Mouse (Mus musculus) heart, embryonic 12.5 days (tissue): ENCODE measurements around the gene Phldb3. TPM values are rescaled to one million over a fixed set of nuclear protein-coding genes. Genes with fewer than 3 reads are reported as not detected.
"Not testable (repeated sequence)": the region's sequence is repeated elsewhere in the genome, so short reads cannot be mapped to it uniquely, and the experiment has no call there.

Experiments used
- ATAC-seq: fragments of 200-750 bp; cut with Nextera tagmentation; 2 replicates; pipeline ENCODE4 v1.8.0; 2017; ENCODE audit warnings: moderate TSS enrichment, moderate library complexity; ENCODE audit not compliant: insufficient number of reproducible peaks, low FRiP score
- H3K27ac ChIP-seq: fragments of 300-500 bp; sonication (generic); 2 replicates; pipeline ENCODE4 v1.5.1; 2016; ENCODE audit warnings: mild to moderate bottlenecking, moderate library complexity; ENCODE audit not compliant: poor library complexity, severe bottlenecking
- H3K27me3 ChIP-seq: fragments of 300-500 bp; sonication (generic); replicated peaks from 2 replicates; pipeline ENCODE4 v1.6.1; 2016; ENCODE audit warnings: mild to moderate bottlenecking, moderate library complexity
- H3K36me3 ChIP-seq: fragments of 300-500 bp; sonication (generic); 2 replicates; pipeline ENCODE4 v1.6.1; 2016; ENCODE audit warnings: mild to moderate bottlenecking, moderate library complexity
- H3K4me1 ChIP-seq: fragments of 300-500 bp; sonication (generic); replicated peaks from 2 replicates; pipeline ENCODE4 v1.6.1; 2016; ENCODE audit warnings: mild to moderate bottlenecking
- H3K4me2 ChIP-seq: fragments of 300-500 bp; sonication (generic); 2 replicates; pipeline ENCODE4 v1.6.1; 2016; ENCODE audit warnings: mild to moderate bottlenecking, moderate library complexity
- H3K4me3 ChIP-seq: fragments of 300-500 bp; sonication (generic); 2 replicates; pipeline ENCODE4 v1.5.1; 2016; ENCODE audit warnings: mild to moderate bottlenecking
- H3K9ac ChIP-seq: fragments of 300-500 bp; sonication (generic); 2 replicates; pipeline ENCODE4 v1.6.1; 2016; ENCODE audit warnings: mild to moderate bottlenecking, moderate library complexity
- H3K9me3 ChIP-seq: fragments of 300-500 bp; sonication (generic); replicated peaks from 2 replicates; pipeline ENCODE4 v1.6.1; 2016; ENCODE audit warnings: mild to moderate bottlenecking, moderate library complexity
- WGBS: fragments of 180-500 bp; shearing (Covaris S2); methylation state at CpG from one replicate; pipeline ENCODE4 v1.1.7; 2016; 5-methylcytosine and 5-hydroxymethylcytosine counted together
- polyA plus RNA-seq: library from polyadenylated mRNA; unstranded; fragments of >200 nt; fragmentation: Nextera tagmentation; extraction: Ambion mirVana; gene quantifications from 2 replicates; pipeline ENCODE4 v1.2.1, GENCODE M21; 2016

Gene Phldb3
- polyA plus RNA-seq, 1 experiment from 2014 or later = not detected

- Histone ChIP-seq H3K4me3 (peak overlapping the region; percentile 21), H3K9me3 (peaks cover 4% of the 10 kb centered on the region; the same call in 1 of the 2 replicates), H3K27ac (no peak overlapping the region), H3K9ac (no peak overlapping the region; the same call in 1 of the 2 replicates), H3K4me1 (peaks cover 23% of the 10 kb centered on the region), H3K27me3 (peaks cover 68% of the 10 kb centered on the region), H3K4me2 (peak overlapping the region; percentile 46), H3K36me3 (no peaks in the 10 kb centered on the region)
- 4% methylated on average over 27 of the region's 27 CpGs for WGBS
- ATAC-seq = no peak
Observed at GRCm38 (mm10) chr7:24612308-24612910, 1.8 kb downstream of the Phldb3 start.

- Histone ChIP-seq H3K36me3 (no peaks in the 10 kb centered on the region), H3K9me3 (peaks cover 2% of the 10 kb centered on the region; the same call in 1 of the 2 replicates), H3K9ac (no peak overlapping the region), H3K27me3 (peaks cover 72% of the 10 kb centered on the region), H3K27ac (no peak overlapping the region), H3K4me2 (no peak overlapping the region), H3K4me3 (no peak overlapping the region), H3K4me1 (peaks cover 23% of the 10 kb centered on the region)
- ATAC-seq = no peak
- WGBS = 61% methylated on average over 13 of the region's 13 CpGs
Observed at GRCm38 (mm10) chr7:24614816-24615215, 4.3 kb downstream of the Phldb3 start.

GRCm38 (mm10) chr7:24617763-24618162 lies 7.2 kb downstream of the Phldb3 start:
- no peak overlapping the region for H3K27ac ChIP-seq
- H3K4me3 ChIP-seq = no peak overlapping the region
- H3K9me3 ChIP-seq = peaks cover 10% of the 10 kb centered on the region; the same call in 1 of the 2 replicates
- 63% methylated on average over 8 of the region's 8 CpGs for WGBS
- ATAC-seq = no peak
- no peaks in the 10 kb centered on the region for H3K36me3 ChIP-seq
- H3K9ac ChIP-seq = no peak overlapping the region
- no peaks in the 10 kb centered on the region for H3K4me1 ChIP-seq
- no peak overlapping the region for H3K4me2 ChIP-seq
- H3K27me3 ChIP-seq = peaks cover 47% of the 10 kb centered on the region

- H3K4me2 ChIP-seq, H3K27ac ChIP-seq, H3K4me3 ChIP-seq, H3K9me3 ChIP-seq, H3K36me3 ChIP-seq, ATAC-seq, H3K9ac ChIP-seq, H3K4me1 ChIP-seq: not testable (repeated sequence)
- 88% methylated on average over 8 of the region's 8 CpGs for WGBS
- H3K27me3 ChIP-seq = peaks cover 41% of the 10 kb centered on the region
Observed at GRCm38 (mm10) chr7:24618374-24618773, 7.8 kb downstream of the Phldb3 start.

GRCm38 (mm10) chr7:24619671-24620397 lies 9.3 kb downstream of the Phldb3 start:
- Histone ChIP-seq H3K27me3 (peaks cover 37% of the 10 kb centered on the region), H3K27ac (no peak overlapping the region), H3K9me3 (peaks cover 10% of the 10 kb centered on the region; the same call in 1 of the 2 replicates), H3K4me2 (no peak overlapping the region), H3K4me3 (no peak overlapping the region), H3K4me1 (no peaks in the 10 kb centered on the region), H3K36me3 (no peaks in the 10 kb centered on the region), H3K9ac (no peak overlapping the region)
- ATAC-seq = no peak
- 44% methylated on average over 13 of the region's 13 CpGs for WGBS

GRCm38 (mm10) chr7:24621193-24621592 lies 10.6 kb downstream of the Phldb3 start:
- H3K4me1 ChIP-seq = no peaks in the 10 kb centered on the region
- no peak for ATAC-seq
- no peaks in the 10 kb centered on the region for H3K36me3 ChIP-seq
- no peak overlapping the region for H3K9ac ChIP-seq
- H3K27me3 ChIP-seq = peaks cover 39% of the 10 kb centered on the region
- peaks cover 10% of the 10 kb centered on the region; the same call in 1 of the 2 replicates for H3K9me3 ChIP-seq
- no peak overlapping the region for H3K27ac ChIP-seq
- no peak overlapping the region for H3K4me2 ChIP-seq
- H3K4me3 ChIP-seq = no peak overlapping the region
- 80% methylated on average over 3 of the region's 3 CpGs for WGBS

- Histone ChIP-seq H3K36me3 (no peaks in the 10 kb centered on the region), H3K27me3 (peaks cover 39% of the 10 kb centered on the region), H3K27ac (no peak overlapping the region), H3K4me2 (no peak overlapping the region), H3K4me3 (no peak overlapping the region), H3K9me3 (peaks cover 10% of the 10 kb centered on the region; the same call in 1 of the 2 replicates), H3K9ac (no peak overlapping the region), H3K4me1 (no peaks in the 10 kb centered on the region)
- 74% methylated on average over 6 of the region's 6 CpGs for WGBS
- no peak; the same call in 1 of the 2 replicates for ATAC-seq
Observed at GRCm38 (mm10) chr7:24622967-24623366, 12.4 kb downstream of the Phldb3 start.

GRCm38 (mm10) chr7:24628685-24629610 lies 18.4 kb downstream of the Phldb3 start:
- Histone ChIP-seq H3K9me3 (0 out of 2 replicates have a peak, but pooled peaks cover 4% of the 10 kb centered on the region), H3K27me3 (peaks cover 16% of the 10 kb centered on the region), H3K4me3 (peak overlapping the region; percentile 39), H3K27ac (no peak overlapping the region), H3K4me2 (peak overlapping the region; percentile 76), H3K36me3 (no peaks in the 10 kb centered on the region), H3K9ac (peak overlapping the region; percentile 71), H3K4me1 (no peaks in the 10 kb centered on the region; the same call in 1 of the 2 replicates)
- WGBS = 13% methylated on average over 27 of the region's 33 CpGs
- ATAC-seq = peak; percentile 85

GRCm38 (mm10) chr7:24629672-24630071 lies 19.1 kb downstream of the Phldb3 start:
- no peaks in the 10 kb centered on the region for H3K36me3 ChIP-seq
- no peak overlapping the region for H3K4me3 ChIP-seq
- peak overlapping the region; percentile 76; the same call in 1 of the 2 replicates for H3K4me2 ChIP-seq
- no peak for ATAC-seq
- 74% methylated on average over 4 of the region's 4 CpGs for WGBS
- 0 out of 2 replicates have a peak, but pooled peaks cover 4% of the 10 kb centered on the region for H3K9me3 ChIP-seq
- H3K9ac ChIP-seq = no peak overlapping the region
- H3K27ac ChIP-seq = no peak overlapping the region
- H3K4me1 ChIP-seq = no peaks in the 10 kb centered on the region; the same call in 1 of the 2 replicates
- peaks cover 21% of the 10 kb centered on the region for H3K27me3 ChIP-seq

GRCm38 (mm10) chr7:24630116-24630880 lies 19.7 kb downstream of the Phldb3 start:
- Histone ChIP-seq H3K4me1 (no peaks in the 10 kb centered on the region; the same call in 1 of the 2 replicates), H3K27ac (no peak overlapping the region), H3K9ac (no peak overlapping the region), H3K4me3 (no peak overlapping the region), H3K27me3 (peaks cover 21% of the 10 kb centered on the region), H3K4me2 (no peak overlapping the region), H3K36me3 (no peaks in the 10 kb centered on the region), H3K9me3 (0 out of 2 replicates have a peak, but pooled peaks cover 4% of the 10 kb centered on the region)
- ATAC-seq = no peak
- 76% methylated on average over 10 of the region's 10 CpGs for WGBS
